Mouse (Mus musculus) G1E (cell line): ENCODE measurements around the gene Cacna1s. TPM values are rescaled to one million over a fixed set of nuclear protein-coding genes. Genes with fewer than 3 reads are reported as not detected.
A peak's percentile ranks its signal among the peaks of the same experiment; 100 is the strongest.

Source experiments
- ATAC-seq: 2 replicates; pipeline ENCODE4 v1.8.0; 2016; ENCODE audit warnings: mild to moderate bottlenecking; ENCODE audit not compliant: insufficient number of reproducible peaks, poor library complexity, low FRiP score, severe bottlenecking; ENCODE audit errors: extremely low read depth
- DNase-seq: peaks from one replicate; pipeline ENCODE4 v3.0.0; 2012; ENCODE audit warnings: low spot score
- H3K27me3 ChIP-seq: 2 replicates; pipeline ENCODE4 v1.6.1; 2012; ENCODE audit warnings: mild to moderate bottlenecking, low read length, inconsistent platforms; ENCODE audit not compliant: insufficient read depth
- H3K36me3 ChIP-seq: replicated peaks from 2 replicates; pipeline ENCODE3; 2012; ENCODE audit warnings: mild to moderate bottlenecking, inconsistent platforms
- H3K4me1 ChIP-seq: 2 replicates; pipeline ENCODE4 v1.6.1; 2012; ENCODE audit warnings: low read depth, low read length, inconsistent platforms, mixed read lengths; ENCODE audit not compliant: insufficient read depth
- H3K4me3 ChIP-seq: 2 replicates; pipeline ENCODE4 v1.5.1; 2012; ENCODE audit warnings: low read depth, mild to moderate bottlenecking, inconsistent platforms, low read length, moderate library complexity, mixed read lengths
- H3K9me3 ChIP-seq: replicated peaks from 2 replicates; pipeline ENCODE4 v1.6.1; 2012; ENCODE audit warnings: inconsistent platforms
- CTCF ChIP-seq: IDR thresholded peaks from 2 replicates; pipeline ENCODE4 v1.5.1; 2012; ENCODE audit warnings: low read depth, low read length, inconsistent platforms, mixed read lengths
- GATA1 ChIP-seq: IDR thresholded peaks from 2 replicates; pipeline ENCODE4 v1.6.1; 2012; ENCODE audit warnings: borderline replicate concordance, low read length, inconsistent platforms, mixed read lengths
- GATA2 ChIP-seq: IDR thresholded peaks from 2 replicates; pipeline ENCODE4 v1.6.1; 2012; ENCODE audit warnings: low read depth, low read length, inconsistent platforms, borderline replicate concordance
- POLR2AphosphoS5 ChIP-seq: IDR thresholded peaks from 2 replicates; pipeline ENCODE4 v1.6.1; 2012; ENCODE audit warnings: low read depth, low read length, inconsistent platforms; ENCODE audit not compliant: insufficient replicate concordance
- TAL1 ChIP-seq: conservative IDR thresholded peaks from 2 replicates; pipeline ENCODE4 v1.6.1; 2012; ENCODE audit warnings: low read depth, low read length, inconsistent platforms, mixed read lengths
- polyA plus RNA-seq: library from polyadenylated mRNA; stranded (reverse); fragments of >175 nt; gene quantifications from 2 replicates; pipeline ENCODE4 v1.2.3, GENCODE M21; 2012
- total RNA-seq, 2 experiments: library from RNA; stranded (forward) in 1 of 2; stranded (reverse) in 1 of 2; fragments of 200-1000 nt in 1 of 2; fragments of >200 nt in 1 of 2; fragmentation: Nextera tagmentation in 1 of 2; gene quantifications; 2 replicates each; pipeline ENCODE4 v1.2.3; 2014 to 2017

The Cacna1s gene
- total and polyA plus RNA-seq, 3 experiments, result 0.11 TPM; not detected in 2

- Histone ChIP-seq H3K4me1 (peaks cover 16% of the 10 kb centered on the region), H3K4me3 (no peak overlapping the region), H3K36me3 (no peaks in the 10 kb centered on the region), H3K27me3 (peaks cover 67% of the 10 kb centered on the region), H3K9me3 (no peaks in the 10 kb centered on the region)
- TF ChIP-seq TAL1 (no peak), GATA2 (no peak), CTCF (no peak), GATA1 (no peak), POLR2AphosphoS5 (no peak)
- no peak for DNase-seq
- no peak for ATAC-seq
Observed at GRCm38 (mm10) chr1:136085988-136086685, 33.6 kb downstream of the Cacna1s start.

- Histone ChIP-seq H3K36me3 (no peaks in the 10 kb centered on the region), H3K4me1 (peaks cover 20% of the 10 kb centered on the region), H3K4me3 (no peak overlapping the region), H3K27me3 (peaks cover 82% of the 10 kb centered on the region), H3K9me3 (no peaks in the 10 kb centered on the region)
- ATAC-seq, result no peak
- no peak for TF ChIP-seq GATA1
- no peak for TF ChIP-seq TAL1
- TF ChIP-seq CTCF, result no peak
- TF ChIP-seq POLR2AphosphoS5, result no peak
- TF ChIP-seq GATA2, result no peak
- no peak for DNase-seq
Observed at GRCm38 (mm10) chr1:136089368-136090165, 37.0 kb downstream of the Cacna1s start.

GRCm38 (mm10) chr1:136093726-136094125, 41.2 kb downstream of the Cacna1s start:
- H3K9me3 ChIP-seq, result no peaks in the 10 kb centered on the region
- peaks cover 16% of the 10 kb centered on the region for H3K4me1 ChIP-seq
- ATAC-seq (no peak), DNase-seq (no peak)
- peaks cover 80% of the 10 kb centered on the region for H3K27me3 ChIP-seq
- no peaks in the 10 kb centered on the region for H3K36me3 ChIP-seq
- no peak for TF ChIP-seq GATA2
- no peak for TF ChIP-seq GATA1
- no peak for TF ChIP-seq POLR2AphosphoS5
- no peak for TF ChIP-seq TAL1
- TF ChIP-seq CTCF, result no peak
- H3K4me3 ChIP-seq, result no peak overlapping the region

DNA sequence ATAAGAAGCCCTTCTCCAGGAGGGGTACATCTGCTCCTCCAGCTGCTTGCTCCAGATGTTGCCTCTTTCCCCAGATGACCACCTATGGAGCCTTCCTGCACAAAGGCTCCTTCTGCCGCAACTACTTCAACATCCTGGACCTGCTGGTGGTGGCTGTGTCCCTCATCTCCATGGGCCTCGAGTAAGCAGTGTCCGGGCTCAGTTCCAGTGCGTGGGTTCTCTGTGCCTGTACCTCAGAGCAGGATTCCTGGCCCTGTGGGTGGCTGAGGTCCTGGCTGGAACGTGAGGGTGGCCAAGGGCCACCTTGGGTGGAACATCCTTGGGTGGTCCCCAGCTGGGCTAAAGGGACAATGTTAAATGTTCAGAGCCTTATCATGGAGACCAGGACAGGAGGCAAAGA, 42.3 kb downstream of the Cacna1s start:
- Histone ChIP-seq H3K9me3 (peaks cover 2% of the 10 kb centered on the region), H3K4me1 (peaks cover 18% of the 10 kb centered on the region), H3K27me3 (peaks cover 72% of the 10 kb centered on the region), H3K4me3 (no peak overlapping the region), H3K36me3 (no peaks in the 10 kb centered on the region)
- TF ChIP-seq CTCF (no peak), POLR2AphosphoS5 (no peak), GATA2 (no peak), GATA1 (no peak), TAL1 (no peak)
- DNase-seq (no peak), ATAC-seq (no peak)

DNA sequence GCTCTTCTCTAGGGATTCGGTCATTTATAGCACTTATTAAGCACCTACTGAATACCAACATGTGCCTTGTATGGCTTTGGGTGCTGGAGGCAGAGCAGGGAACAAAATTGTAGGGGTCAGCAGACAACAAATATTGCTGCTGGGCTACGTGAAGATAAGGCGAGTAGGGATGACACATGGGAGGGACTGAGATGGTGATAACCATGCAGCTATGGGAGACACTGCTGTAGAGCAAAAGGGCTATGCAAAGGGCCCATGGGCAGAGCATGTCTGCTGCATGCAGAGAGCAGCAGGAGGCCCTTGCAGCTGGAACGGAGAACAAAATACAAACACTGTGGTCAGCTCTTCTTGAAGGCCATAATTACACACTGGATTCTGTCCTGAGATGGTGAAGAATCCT, 49.5 kb downstream of the Cacna1s start:
- no peak for TF ChIP-seq GATA1
- TF ChIP-seq CTCF, result no peak
- TF ChIP-seq POLR2AphosphoS5, result no peak
- no peak for TF ChIP-seq GATA2
- TF ChIP-seq TAL1, result 0 out of 2 replicates have a peak, but pooled peaks have one; percentile 11
- ATAC-seq, result no peak
- Histone ChIP-seq H3K27me3 (peaks cover 20% of the 10 kb centered on the region), H3K36me3 (no peaks in the 10 kb centered on the region), H3K9me3 (peaks cover 5% of the 10 kb centered on the region), H3K4me3 (peak overlapping the region; percentile 8; the same call in 1 of the 2 replicates), H3K4me1 (peaks cover 58% of the 10 kb centered on the region)
- no peak for DNase-seq

DNA sequence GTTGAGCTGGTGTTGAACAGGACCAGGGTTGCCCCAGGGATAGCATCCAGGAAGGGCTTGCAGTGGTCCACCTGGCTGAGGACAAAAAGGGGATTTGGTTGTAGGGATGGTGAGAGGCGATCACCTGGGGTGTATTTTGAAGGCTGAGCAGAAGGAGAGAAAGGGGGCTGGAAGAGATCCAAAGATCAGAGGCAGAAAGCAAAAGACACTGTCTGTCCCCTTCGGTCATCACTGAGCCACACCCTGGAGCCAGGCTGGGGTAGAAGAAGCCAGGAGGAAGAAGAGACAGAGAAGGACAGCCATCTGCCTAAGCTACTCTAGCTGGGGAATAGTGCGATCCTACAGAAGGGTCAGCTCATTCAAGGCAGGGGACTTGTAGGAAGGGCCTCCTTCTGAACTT, 50.0 kb downstream of the Cacna1s start:
- ATAC-seq (no peak), DNase-seq (no peak)
- Histone ChIP-seq H3K9me3 (peaks cover 5% of the 10 kb centered on the region), H3K36me3 (no peaks in the 10 kb centered on the region), H3K27me3 (peaks cover 17% of the 10 kb centered on the region), H3K4me1 (peaks cover 58% of the 10 kb centered on the region), H3K4me3 (peak overlapping the region; percentile 8; the same call in 1 of the 2 replicates)
- no peak for TF ChIP-seq GATA2
- no peak for TF ChIP-seq TAL1
- TF ChIP-seq CTCF, result no peak
- TF ChIP-seq POLR2AphosphoS5, result no peak
- no peak for TF ChIP-seq GATA1
